ENCODE assay signal across 16 mouse cellular contexts in the genomic region with DNA sequence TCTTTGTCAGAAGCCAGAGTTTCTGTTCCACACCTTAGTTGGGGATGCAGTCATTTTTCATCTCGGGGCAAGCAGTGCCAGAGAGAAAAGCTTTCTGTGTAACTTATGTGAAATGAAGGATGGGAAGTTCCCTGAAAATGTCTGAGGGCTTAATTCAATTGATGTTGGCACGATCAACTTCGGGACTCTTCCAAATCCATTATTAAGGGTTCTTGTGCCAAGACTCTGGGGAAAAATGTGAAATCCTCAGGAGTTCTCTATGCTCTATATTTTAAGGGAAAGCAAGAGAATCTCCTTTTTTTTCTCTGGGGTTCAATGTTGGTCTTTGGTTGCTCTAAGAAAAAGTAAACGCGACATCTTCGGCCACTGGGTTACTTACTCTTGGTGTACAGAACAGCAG.
"Had no signal": no experiment of that assay in that cellular context is flagged by ENCODE, and none has a peak within 500 bp of the region (broad histone marks: within the 10 kb centered on the region; RNA-seq: fewer than 3 reads in every experiment).

No protein-coding gene starts in this region.

- DNase-seq: retina, postnatal 1 day; right cerebral cortex, adult 18-20 months; right cerebral cortex, postnatal 14 days; right cerebral cortex, postnatal 25 days; right cerebral cortex, postnatal 4 days; thymus, adult 18-20 months; thymus, adult 2 months; thymus, postnatal 14 days; thymus, postnatal 25 days; thymus, postnatal 36 days; thymus, postnatal 4 days had no signal

- H3K27me3 ChIP-seq: neural tube, embryonic 12.5 days; neural tube, embryonic 13.5 days; neural tube, embryonic 15.5 days; stomach, embryonic 15.5 days had no signal

- H3K27ac ChIP-seq: neural tube, embryonic 12.5 days; neural tube, embryonic 13.5 days; neural tube, embryonic 15.5 days; stomach, embryonic 15.5 days; stomach, postnatal 0 days had no signal

- H3K36me3 ChIP-seq: neural tube, embryonic 12.5 days; neural tube, embryonic 13.5 days; neural tube, embryonic 15.5 days; stomach, embryonic 15.5 days had no signal

- H3K4me3 ChIP-seq: neural tube, embryonic 12.5 days; neural tube, embryonic 13.5 days; neural tube, embryonic 15.5 days; stomach, embryonic 15.5 days had no signal

- H3K9ac ChIP-seq: neural tube, embryonic 12.5 days; neural tube, embryonic 13.5 days; neural tube, embryonic 15.5 days; stomach, embryonic 15.5 days had no signal

- H3K4me2 ChIP-seq: neural tube, embryonic 12.5 days; neural tube, embryonic 13.5 days; neural tube, embryonic 15.5 days; stomach, embryonic 15.5 days had no signal

- H3K9me3 ChIP-seq: neural tube, embryonic 12.5 days; neural tube, embryonic 13.5 days; neural tube, embryonic 15.5 days; stomach, embryonic 15.5 days had no signal

- H3K4me1 ChIP-seq: neural tube, embryonic 12.5 days; neural tube, embryonic 13.5 days; neural tube, embryonic 15.5 days; stomach, embryonic 15.5 days had no signal
